Mouse (Mus musculus): Measurements from ENCODE around the gene Pbx1. TPM values are rescaled to one million over a fixed set of nuclear protein-coding genes. Genes with fewer than 3 reads are reported as not detected.

Pbx1 gene
- polyA plus RNA-seq, 1 experiment: 12.2 TPM

GRCm38 (mm10) chr1:168418903-168419302 lies 13.2 kb downstream of the Pbx1 start:
- H3K27ac ChIP-seq (ENCODE audit: control insufficient read depth, insufficient read depth, low read depth, low read length, poor library complexity): no peak overlapping the region
- H3K4me1 ChIP-seq (ENCODE audit: control insufficient read depth, insufficient read depth, low read length): no peaks in the 10 kb centered on the region
- TF ChIP-seq CTCF (IDR thresholded peaks at IDR 0.05; ENCODE audit: control insufficient read depth, insufficient read depth, low read length): no peak
- no peak for TF ChIP-seq POLR2A (IDR thresholded peaks at IDR 0.05; ENCODE audit: borderline replicate concordance, control insufficient read depth, low read depth, low read length)
- H3K4me3 ChIP-seq (replicated peaks; ENCODE audit: control insufficient read depth, low read depth, low read length): no peak overlapping the region
- WGBS: 74% methylated on average over 9 of the region's 9 CpGs

DNA sequence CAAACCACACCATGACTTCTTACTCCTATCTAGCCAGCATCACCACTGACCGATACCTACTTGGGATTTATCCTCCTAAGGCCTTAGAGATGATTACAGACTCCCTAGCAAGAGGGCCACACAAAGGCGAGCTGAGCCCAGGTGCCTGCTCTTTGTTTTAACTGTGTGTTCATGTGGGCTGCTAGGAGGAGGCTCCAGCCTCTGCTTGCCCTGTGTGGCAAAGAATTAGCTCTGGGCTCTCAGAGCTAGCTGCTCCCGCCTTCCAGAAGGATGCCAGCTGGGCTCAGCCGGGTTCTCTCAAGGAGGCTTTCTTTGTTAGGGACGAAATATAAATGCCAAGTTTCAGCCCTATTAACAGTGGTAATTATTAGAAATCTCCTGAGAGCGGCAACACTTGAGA lies 14.4 kb downstream of the Pbx1 start:
- no peak overlapping the region for H3K4me3 ChIP-seq (replicated peaks; ENCODE audit: control insufficient read depth, low read depth, low read length)
- H3K27ac ChIP-seq (ENCODE audit: control insufficient read depth, insufficient read depth, low read depth, low read length, poor library complexity): no peak overlapping the region
- H3K4me1 ChIP-seq (ENCODE audit: control insufficient read depth, insufficient read depth, low read length): no peaks in the 10 kb centered on the region
- TF ChIP-seq CTCF (IDR thresholded peaks at IDR 0.05; ENCODE audit: control insufficient read depth, insufficient read depth, low read length) (no peak), POLR2A (IDR thresholded peaks at IDR 0.05; ENCODE audit: borderline replicate concordance, control insufficient read depth, low read depth, low read length) (no peak)
- WGBS: 85% methylated on average over 6 of the region's 6 CpGs

DNA sequence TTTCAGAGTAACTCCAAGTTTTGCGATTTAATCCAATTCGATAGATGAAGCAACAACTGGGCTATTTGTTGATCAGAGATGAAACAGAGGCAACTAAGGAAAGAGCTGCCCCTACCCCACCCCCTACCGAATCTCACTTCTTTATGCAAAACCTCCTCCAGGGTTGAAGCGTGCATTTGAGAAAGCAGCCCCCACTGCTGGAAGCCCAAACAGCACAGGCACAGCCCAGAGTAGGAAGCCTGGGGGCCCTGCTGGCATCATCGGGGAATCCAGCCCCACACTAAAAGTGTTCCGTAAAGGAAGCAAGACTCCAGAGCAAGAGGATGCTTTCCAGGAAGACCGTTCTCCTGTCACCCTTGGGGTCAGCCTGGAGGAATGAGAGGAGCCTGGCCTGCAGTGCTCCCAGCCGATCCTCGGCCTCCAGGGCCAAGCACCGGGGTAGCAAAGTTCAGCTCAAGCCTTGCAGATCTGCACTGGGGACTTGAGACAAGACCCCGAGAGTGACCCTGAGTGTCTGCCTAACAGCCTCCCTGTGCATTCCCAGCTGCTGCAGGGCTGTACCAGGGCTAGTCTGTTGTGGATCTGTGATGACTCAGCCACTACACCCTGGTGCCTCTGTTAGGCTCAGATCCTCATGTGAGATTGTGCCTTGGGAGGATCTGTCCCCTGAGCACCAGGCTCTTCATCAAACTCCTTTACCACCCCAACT lies 15.2 kb downstream of the Pbx1 start:
- Histone ChIP-seq H3K4me1 (ENCODE audit: control insufficient read depth, insufficient read depth, low read length) (no peaks in the 10 kb centered on the region), H3K4me3 (replicated peaks; ENCODE audit: control insufficient read depth, low read depth, low read length) (no peak overlapping the region), H3K27ac (ENCODE audit: control insufficient read depth, insufficient read depth, low read depth, low read length, poor library complexity) (no peak overlapping the region)
- 83% methylated on average over 11 of the region's 11 CpGs for WGBS
- no peak for TF ChIP-seq POLR2A (IDR thresholded peaks at IDR 0.05; ENCODE audit: borderline replicate concordance, control insufficient read depth, low read depth, low read length)
- TF ChIP-seq CTCF (IDR thresholded peaks at IDR 0.05; ENCODE audit: control insufficient read depth, insufficient read depth, low read length): no peak

- WGBS: 81% methylated on average over 10 of the region's 10 CpGs
- H3K4me1 ChIP-seq (ENCODE audit: control insufficient read depth, insufficient read depth, low read length): no peaks in the 10 kb centered on the region
- no peak overlapping the region for H3K27ac ChIP-seq (ENCODE audit: control insufficient read depth, insufficient read depth, low read depth, low read length, poor library complexity)
- no peak overlapping the region for H3K4me3 ChIP-seq (replicated peaks; ENCODE audit: control insufficient read depth, low read depth, low read length)
- TF ChIP-seq POLR2A (IDR thresholded peaks at IDR 0.05; ENCODE audit: borderline replicate concordance, control insufficient read depth, low read depth, low read length): no peak
- TF ChIP-seq CTCF (IDR thresholded peaks at IDR 0.05; ENCODE audit: control insufficient read depth, insufficient read depth, low read length): no peak
Measured at GRCm38 (mm10) chr1:168410611-168411010, 21.5 kb downstream of the Pbx1 start.

DNA sequence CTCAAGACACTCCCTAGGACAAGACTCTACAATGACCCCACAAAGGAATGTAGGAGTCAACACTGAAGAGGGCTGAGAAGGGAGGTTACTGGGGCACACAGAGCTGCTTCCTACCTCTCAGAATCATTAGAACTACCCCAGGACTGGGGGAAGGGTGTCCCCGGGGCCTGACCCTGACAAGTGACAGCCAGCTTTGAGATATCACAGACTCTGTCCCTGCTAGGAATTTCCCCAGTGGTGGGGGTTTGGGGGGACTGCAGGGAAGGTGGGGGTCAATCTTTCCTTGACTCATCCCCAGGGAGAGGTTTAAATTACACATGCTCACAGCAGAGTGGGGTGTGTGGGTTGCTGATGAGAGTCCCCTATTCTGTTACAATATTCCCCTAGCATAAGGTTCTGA lies 22.0 kb downstream of the Pbx1 start:
- Histone ChIP-seq H3K4me1 (ENCODE audit: control insufficient read depth, insufficient read depth, low read length) (no peaks in the 10 kb centered on the region), H3K4me3 (replicated peaks; ENCODE audit: control insufficient read depth, low read depth, low read length) (no peak overlapping the region), H3K27ac (ENCODE audit: control insufficient read depth, insufficient read depth, low read depth, low read length, poor library complexity) (no peak overlapping the region)
- TF ChIP-seq POLR2A (IDR thresholded peaks at IDR 0.05; ENCODE audit: borderline replicate concordance, control insufficient read depth, low read depth, low read length) (no peak), CTCF (IDR thresholded peaks at IDR 0.05; ENCODE audit: control insufficient read depth, insufficient read depth, low read length) (no peak)
- WGBS: 89% methylated on average over 1 of the region's 1 CpGs

DNA sequence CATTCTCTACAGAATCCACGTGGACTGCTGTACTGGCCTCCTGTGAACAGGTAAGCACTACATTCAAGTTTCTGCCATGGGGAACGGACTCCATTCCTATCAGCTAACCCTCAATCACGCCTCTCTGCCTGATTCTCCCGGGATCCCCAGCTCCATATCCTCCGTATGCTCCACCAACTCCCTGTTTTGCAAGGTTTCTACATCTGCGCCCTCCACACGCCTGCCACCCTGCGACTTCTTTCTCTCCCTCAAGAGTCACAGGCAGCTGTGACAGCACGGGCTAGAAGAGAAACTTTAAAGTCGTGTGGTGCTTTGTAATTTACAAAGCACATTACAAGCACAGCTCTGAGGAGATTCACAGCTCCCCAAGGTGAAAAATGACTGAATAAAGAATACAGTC lies 23.3 kb downstream of the Pbx1 start:
- WGBS: 87% methylated on average over 10 of the region's 10 CpGs
- no peaks in the 10 kb centered on the region for H3K4me1 ChIP-seq (ENCODE audit: control insufficient read depth, insufficient read depth, low read length)
- no peak for TF ChIP-seq CTCF (IDR thresholded peaks at IDR 0.05; ENCODE audit: control insufficient read depth, insufficient read depth, low read length)
- TF ChIP-seq POLR2A (IDR thresholded peaks at IDR 0.05; ENCODE audit: borderline replicate concordance, control insufficient read depth, low read depth, low read length): no peak
- no peak overlapping the region for H3K4me3 ChIP-seq (replicated peaks; ENCODE audit: control insufficient read depth, low read depth, low read length)
- H3K27ac ChIP-seq (ENCODE audit: control insufficient read depth, insufficient read depth, low read depth, low read length, poor library complexity): no peak overlapping the region

DNA sequence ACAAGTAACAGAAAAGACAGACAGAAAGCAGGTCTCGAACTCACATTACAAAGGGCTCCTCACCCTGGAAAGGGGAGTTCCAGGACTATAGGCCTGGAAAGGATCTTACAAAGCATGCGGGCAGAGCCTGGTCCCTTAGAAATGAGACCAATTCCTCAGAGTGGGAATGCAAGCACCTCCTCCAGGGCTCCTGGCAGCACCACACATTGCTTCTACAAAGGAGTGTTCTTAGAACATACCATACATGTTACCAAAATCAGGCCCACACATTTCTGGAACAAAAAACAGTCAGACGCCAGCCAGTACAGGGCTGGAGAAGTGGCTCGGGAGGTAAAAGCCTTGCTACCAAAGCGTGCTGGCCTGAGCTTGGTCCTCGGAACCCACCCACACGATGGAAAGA lies 24.1 kb downstream of the Pbx1 start:
- Histone ChIP-seq H3K4me3 (replicated peaks; ENCODE audit: control insufficient read depth, low read depth, low read length) (no peak overlapping the region), H3K4me1 (ENCODE audit: control insufficient read depth, insufficient read depth, low read length) (no peaks in the 10 kb centered on the region), H3K27ac (ENCODE audit: control insufficient read depth, insufficient read depth, low read depth, low read length, poor library complexity) (no peak overlapping the region)
- 87% methylated on average over 7 of the region's 7 CpGs for WGBS
- TF ChIP-seq POLR2A (IDR thresholded peaks at IDR 0.05; ENCODE audit: borderline replicate concordance, control insufficient read depth, low read depth, low read length) (no peak), CTCF (IDR thresholded peaks at IDR 0.05; ENCODE audit: control insufficient read depth, insufficient read depth, low read length) (no peak)

GRCm38 (mm10) chr1:168406291-168406675 lies 25.8 kb downstream of the Pbx1 start:
- no peak overlapping the region for H3K4me3 ChIP-seq (replicated peaks; ENCODE audit: control insufficient read depth, low read depth, low read length)
- TF ChIP-seq POLR2A (IDR thresholded peaks at IDR 0.05; ENCODE audit: borderline replicate concordance, control insufficient read depth, low read depth, low read length) (no peak), CTCF (IDR thresholded peaks at IDR 0.05; ENCODE audit: control insufficient read depth, insufficient read depth, low read length) (no peak)
- no peaks in the 10 kb centered on the region for H3K4me1 ChIP-seq (ENCODE audit: control insufficient read depth, insufficient read depth, low read length)
- WGBS: 89% methylated on average over 8 of the region's 8 CpGs
- no peak overlapping the region for H3K27ac ChIP-seq (ENCODE audit: control insufficient read depth, insufficient read depth, low read depth, low read length, poor library complexity)
